Mouse (Mus musculus) olfactory bulb, adult 2 months (tissue): ENCODE measurements around the gene Il22ra1.

Experiments
- CTCF ChIP-seq: fragments of 200-500 bp; IDR thresholded peaks from 2 replicates; pipeline ENCODE4 v1.5.1; 2012; ENCODE audit warnings: low read depth, mild to moderate bottlenecking, low read length, moderate library complexity; ENCODE audit not compliant: insufficient read depth
- POLR2A ChIP-seq: fragments of 200-500 bp; IDR thresholded peaks from 2 replicates; pipeline ENCODE4 v1.6.1; 2012; ENCODE audit warnings: mild to moderate bottlenecking, low read depth, low read length, moderate library complexity; ENCODE audit not compliant: insufficient read depth

DNA sequence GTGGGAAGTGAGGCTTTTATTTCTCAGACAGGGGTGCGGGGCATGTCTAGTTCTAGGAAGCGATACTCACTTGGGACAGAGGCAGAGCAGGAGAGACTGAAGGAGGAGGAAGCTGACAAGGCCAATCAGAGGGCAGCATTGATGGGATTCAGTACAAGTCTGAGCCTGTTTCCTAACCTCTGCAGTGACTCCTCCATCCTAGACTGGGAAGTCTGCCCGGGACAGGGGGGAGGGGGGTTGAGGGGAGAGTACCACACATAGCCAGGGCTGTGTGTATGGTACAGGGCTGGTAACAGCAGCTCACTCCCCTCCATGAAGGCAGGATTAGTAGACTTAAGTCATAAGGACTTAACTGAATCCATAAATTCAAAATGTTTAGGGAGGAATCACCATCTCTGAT is 52.3 kb downstream of the Il22ra1 start:
- TF ChIP-seq CTCF (no peak), POLR2A (no peak)
